Mouse (Mus musculus) MEL (cell line): ENCODE results near the gene Lamp1. TPM values are rescaled to one million over a fixed set of nuclear protein-coding genes. Genes with fewer than 3 reads are reported as not detected.

Experiments used
- DNase-seq: peaks from one replicate; pipeline ENCODE4 v3.0.0; 2011; ENCODE audit warnings: low read depth, low spot score
- H3K27ac ChIP-seq: 2 replicates; pipeline ENCODE4 v1.5.1; 2012; ENCODE audit warnings: low read depth, mild to moderate bottlenecking, control low read depth, low read length, moderate library complexity; ENCODE audit not compliant: control insufficient read depth
- H3K27me3 ChIP-seq, 2 experiments: fragments of 150-350 bp in 1 of 2; sonication (generic) in 1 of 2; 2 replicates each; pipeline ENCODE4 v1.6.1; 2012; ENCODE audit warnings: low read length in 2 of 2, mild to moderate bottlenecking in 2 of 2, improper control_type of control experiment in 1 of 2, moderate library complexity in 1 of 2; ENCODE audit not compliant: insufficient read depth in 2 of 2, control insufficient read depth in 1 of 2
- H3K36me3 ChIP-seq, 2 experiments: 2 replicates each; pipeline ENCODE4 v1.6.1; 2012 to 2014; ENCODE audit warnings: low read length in 2 of 2, improper control_type of control experiment in 1 of 2, inconsistent platforms in 1 of 2, mild to moderate bottlenecking in 1 of 2; ENCODE audit not compliant: insufficient read depth in 2 of 2, control insufficient read depth in 1 of 2
- H3K4me1 ChIP-seq, 2 experiments: fragments of 150-350 bp in 1 of 2; sonication (generic) in 1 of 2; 2 replicates each; pipeline ENCODE4 v1.6.1; 2012; ENCODE audit warnings: low read length in 2 of 2, improper control_type of control experiment in 1 of 2, mild to moderate bottlenecking in 1 of 2; ENCODE audit not compliant: insufficient read depth in 2 of 2, control insufficient read depth in 1 of 2
- H3K4me3 ChIP-seq, 2 experiments: fragments of 150-350 bp in 1 of 2; sonication (generic) in 1 of 2; 2 replicates each; pipeline ENCODE4 v1.5.1; 2012; ENCODE audit warnings: low read depth in 2 of 2, low read length in 2 of 2, mild to moderate bottlenecking in 2 of 2, moderate library complexity in 2 of 2, control low read depth in 1 of 2, improper control_type of control experiment in 1 of 2; ENCODE audit not compliant: control insufficient read depth in 1 of 2, insufficient read depth in 1 of 2
- H3K79me2 ChIP-seq: 2 replicates; pipeline ENCODE4 v1.6.1; 2012; ENCODE audit warnings: mild to moderate bottlenecking, low read length, moderate library complexity; ENCODE audit not compliant: control insufficient read depth, poor library complexity, insufficient read depth
- H3K9ac ChIP-seq: 2 replicates; pipeline ENCODE4 v1.6.1; 2012; ENCODE audit warnings: low read depth, mild to moderate bottlenecking, control low read depth, low read length, moderate library complexity; ENCODE audit not compliant: control insufficient read depth, poor library complexity, severe bottlenecking
- H3K9me3 ChIP-seq: fragments of 150-350 bp; sonication (generic); replicated peaks from 2 replicates; pipeline ENCODE4 v1.6.1; 2012; ENCODE audit warnings: mild to moderate bottlenecking, low read length, improper control_type of control experiment, moderate library complexity; ENCODE audit not compliant: insufficient read depth
- CTCF ChIP-seq, 3 experiments: IDR thresholded peaks in 2 of 3; conservative IDR thresholded peaks in 1 of 3; 2 replicates each; pipeline ENCODE4 v1.5.1; 2011 to 2012; ENCODE audit warnings: low read length in 3 of 3, low read depth in 2 of 3, mild to moderate bottlenecking in 2 of 3, improper control_type of control experiment in 1 of 3, inconsistent platforms in 1 of 3, mixed read lengths in 1 of 3, moderate library complexity in 1 of 3; ENCODE audit not compliant: control insufficient read depth in 1 of 3, insufficient read depth in 1 of 3, poor library complexity in 1 of 3, severe bottlenecking in 1 of 3
- ELF1 ChIP-seq: IDR thresholded peaks from 2 replicates; pipeline ENCODE4 v1.6.1; 2014; ENCODE audit warnings: low read depth, mild to moderate bottlenecking, inconsistent platforms, low read length, improper control_type of control experiment, moderate library complexity
- EP300 ChIP-seq, 2 experiments: IDR thresholded peaks; 2 replicates each; pipeline ENCODE4 v1.6.1; 2011; ENCODE audit warnings: improper control_type of control experiment in 2 of 2, low read length in 2 of 2, low read depth in 1 of 2, mild to moderate bottlenecking in 1 of 2
- ETS1 ChIP-seq: IDR thresholded peaks from 2 replicates; pipeline ENCODE4 v1.6.1; 2012; ENCODE audit warnings: low read depth, mild to moderate bottlenecking, inconsistent platforms, low read length, improper control_type of control experiment, moderate library complexity
- GABPA ChIP-seq: IDR thresholded peaks from 2 replicates; pipeline ENCODE4 v1.6.1; 2012; ENCODE audit warnings: low read depth, mild to moderate bottlenecking, inconsistent platforms, low read length, improper control_type of control experiment, moderate library complexity
- GATA1 ChIP-seq: IDR thresholded peaks from 2 replicates; pipeline ENCODE4 v1.6.1; 2011; ENCODE audit warnings: low read depth, low read length, improper control_type of control experiment
- KAT2A ChIP-seq: conservative IDR thresholded peaks from 2 replicates; pipeline ENCODE4 v1.6.1; 2012; ENCODE audit warnings: low read depth, low read length, improper control_type of control experiment, inconsistent platforms
- MAFK ChIP-seq: IDR thresholded peaks from 2 replicates; pipeline ENCODE4 v1.6.1; 2011; ENCODE audit warnings: low read depth, mild to moderate bottlenecking, low read length, improper control_type of control experiment, borderline replicate concordance
- MAX ChIP-seq: IDR thresholded peaks from 2 replicates; pipeline ENCODE4 v1.6.1; 2011; ENCODE audit warnings: low read length, improper control_type of control experiment
- MAZ ChIP-seq: IDR thresholded peaks from 2 replicates; pipeline ENCODE4 v1.6.1; 2012; ENCODE audit warnings: low read depth, mild to moderate bottlenecking, inconsistent platforms, low read length, improper control_type of control experiment
- MEF2A ChIP-seq: IDR thresholded peaks from 2 replicates; pipeline ENCODE4 v1.6.1; 2014; ENCODE audit warnings: low read depth, mild to moderate bottlenecking, inconsistent platforms, low read length, improper control_type of control experiment; ENCODE audit not compliant: poor library complexity, insufficient replicate concordance, severe bottlenecking; ENCODE audit errors: extremely low read depth
- MXI1 ChIP-seq: IDR thresholded peaks from 2 replicates; pipeline ENCODE4 v1.6.1; 2011; ENCODE audit warnings: mild to moderate bottlenecking, low read depth, low read length, improper control_type of control experiment
- MYC ChIP-seq: IDR thresholded peaks from 2 replicates; pipeline ENCODE4 v1.6.1; 2011; ENCODE audit warnings: low read depth, mild to moderate bottlenecking, low read length, improper control_type of control experiment, moderate library complexity
- NELFE ChIP-seq: IDR thresholded peaks from 2 replicates; pipeline ENCODE4 v1.6.1; 2011; ENCODE audit warnings: low read depth, low read length, improper control_type of control experiment
- NRF1 ChIP-seq: IDR thresholded peaks from 2 replicates; pipeline ENCODE4 v1.6.1; 2014; ENCODE audit warnings: low read depth, mild to moderate bottlenecking, inconsistent platforms, low read length, improper control_type of control experiment, moderate library complexity; ENCODE audit not compliant: poor library complexity, insufficient read depth, severe bottlenecking
- POLR2AphosphoS2 ChIP-seq: IDR thresholded peaks from 2 replicates; pipeline ENCODE4 v1.6.1; 2011; ENCODE audit warnings: low read length, improper control_type of control experiment
- POLR2AphosphoS5 ChIP-seq: IDR thresholded peaks from 2 replicates; pipeline ENCODE4 v1.6.1; 2012; ENCODE audit warnings: low read depth, borderline replicate concordance, mild to moderate bottlenecking, inconsistent platforms, low read length, moderate library complexity, mixed read lengths
- RCOR1 ChIP-seq: IDR thresholded peaks from 2 replicates; pipeline ENCODE4 v1.6.1; 2012; ENCODE audit warnings: low read depth, mild to moderate bottlenecking, inconsistent platforms, low read length, improper control_type of control experiment
- SIN3A ChIP-seq: IDR thresholded peaks from 2 replicates; pipeline ENCODE4 v1.6.1; 2012; ENCODE audit warnings: low read length, improper control_type of control experiment, inconsistent platforms
- TAL1 ChIP-seq: IDR thresholded peaks from 2 replicates; pipeline ENCODE4 v1.6.1; 2012; ENCODE audit warnings: mild to moderate bottlenecking, inconsistent platforms, low read length, moderate library complexity, mixed read lengths
- TBP ChIP-seq: IDR thresholded peaks from 2 replicates; pipeline ENCODE4 v1.8.0; 2011; ENCODE audit warnings: low read depth, low read length, improper control_type of control experiment
- TCF12 ChIP-seq: IDR thresholded peaks from 2 replicates; pipeline ENCODE4 v1.6.1; 2014; ENCODE audit warnings: low read depth, mild to moderate bottlenecking, inconsistent platforms, low read length, improper control_type of control experiment, moderate library complexity
- ZC3H11A ChIP-seq: IDR thresholded peaks from 2 replicates; pipeline ENCODE4 v1.6.1; 2012; ENCODE audit warnings: low read depth, mild to moderate bottlenecking, inconsistent platforms, low read length, improper control_type of control experiment
- ZKSCAN1 ChIP-seq: IDR thresholded peaks from 2 replicates; pipeline ENCODE4 v1.6.1; 2012; ENCODE audit warnings: low read depth, mild to moderate bottlenecking, inconsistent platforms, low read length, improper control_type of control experiment, moderate library complexity
- ZMIZ1 ChIP-seq: IDR thresholded peaks from 2 replicates; pipeline ENCODE4 v1.6.1; 2012; ENCODE audit warnings: low read depth, mild to moderate bottlenecking, inconsistent platforms, low read length, improper control_type of control experiment, moderate library complexity
- ZNF384 ChIP-seq: IDR thresholded peaks from 2 replicates; pipeline ENCODE4 v1.6.1; 2012; ENCODE audit warnings: low read depth, mild to moderate bottlenecking, inconsistent platforms, low read length, improper control_type of control experiment
- polyA plus RNA-seq, 2 experiments: library from polyadenylated mRNA; stranded (reverse) in 1 of 2; unstranded in 1 of 2; fragments of >175 nt in 1 of 2; fragments of >200 nt in 1 of 2; gene quantifications; 2 replicates each; pipeline versions ENCODE4 v1.2.1 to v1.2.4; 2012; ENCODE audit warnings: low replicate concordance in 2 of 2, low read depth in 1 of 2; ENCODE audit not compliant: insufficient read length in 2 of 2, insufficient read depth in 1 of 2, missing spikeins in 1 of 2
- total RNA-seq: library from RNA; depleted of rRNA; stranded (reverse); fragments of 300-350 nt; gene quantifications from 2 replicates; pipeline ENCODE4 v1.2.3, GENCODE M21; 2012

Gene Lamp1
- total and polyA plus RNA-seq, 3 experiments, result 109 to 233 (median 191) TPM

- no peaks in the 10 kb centered on the region for H3K79me2 ChIP-seq
- no peaks in the 10 kb centered on the region for H3K9me3 ChIP-seq
- no peak for TF ChIP-seq MAFK
- no peak for TF ChIP-seq ELF1
- no peak for TF ChIP-seq ZMIZ1
- TF ChIP-seq MXI1, result no peak
- no peak for TF ChIP-seq GABPA
- no peak for TF ChIP-seq MYC
- no peak for TF ChIP-seq MAX
- no peak for TF ChIP-seq TCF12
- no peak for TF ChIP-seq KAT2A
- TF ChIP-seq TBP, result no peak
- no peak for TF ChIP-seq ZKSCAN1
- no peak for TF ChIP-seq CTCF (IDR thresholded peaks at IDR 0.05 in 2 of 3, conservative IDR thresholded peaks at IDR 0.05 in 1 of 3; ENCODE audit: control insufficient read depth in 1 of 3, insufficient read depth in 1 of 3, low read depth in 2 of 3, low read length in 3 of 3, poor library complexity in 1 of 3, severe bottlenecking in 1 of 3)
- no peak overlapping the region for H3K9ac ChIP-seq
- no peak for DNase-seq
- no peaks in the 10 kb centered on the region for H3K4me1 ChIP-seq
- no peak overlapping the region for H3K27ac ChIP-seq
- no peaks in the 10 kb centered on the region for H3K27me3 ChIP-seq
- H3K4me3 ChIP-seq, result no peak overlapping the region
- no peaks in the 10 kb centered on the region for H3K36me3 ChIP-seq
Measured at GRCm38 (mm10) chr8:13188857-13189256, 29.9 kb downstream of the Lamp1 start.

GRCm38 (mm10) chr8:13190235-13190634 lies 31.3 kb downstream of the Lamp1 start:
- no peak for DNase-seq
- no peak for TF ChIP-seq ELF1
- no peak for TF ChIP-seq MAZ
- no peak for TF ChIP-seq KAT2A
- TF ChIP-seq TAL1, result no peak
- no peak for TF ChIP-seq ZMIZ1
- no peak for TF ChIP-seq RCOR1
- no peak for TF ChIP-seq SIN3A
- TF ChIP-seq CTCF (IDR thresholded peaks at IDR 0.05 in 2 of 3, conservative IDR thresholded peaks at IDR 0.05 in 1 of 3; ENCODE audit: control insufficient read depth in 1 of 3, insufficient read depth in 1 of 3, low read depth in 2 of 3, low read length in 3 of 3, poor library complexity in 1 of 3, severe bottlenecking in 1 of 3), result no peak
- no peak for TF ChIP-seq GATA1
- no peak for TF ChIP-seq MAFK
- no peak for TF ChIP-seq ZC3H11A
- TF ChIP-seq NRF1, result no peak
- TF ChIP-seq ETS1, result no peak
- TF ChIP-seq MXI1, result no peak
- TF ChIP-seq NELFE, result no peak
- no peak for TF ChIP-seq ZNF384
- TF ChIP-seq MEF2A, result no peak
- no peak for TF ChIP-seq EP300 (IDR thresholded peaks at IDR 0.05; ENCODE audit: low read depth in 1 of 2, low read length in 2 of 2)
- TF ChIP-seq POLR2AphosphoS2, result no peak
- no peak for TF ChIP-seq POLR2AphosphoS5
- Histone ChIP-seq H3K4me3 (no peak overlapping the region), H3K9ac (no peak overlapping the region), H3K4me1 (no peaks in the 10 kb centered on the region), H3K9me3 (no peaks in the 10 kb centered on the region), H3K27ac (no peak overlapping the region), H3K27me3 (no peaks in the 10 kb centered on the region), H3K79me2 (no peaks in the 10 kb centered on the region), H3K36me3 (no peaks in the 10 kb centered on the region)
